Mouse (Mus musculus) lung, adult 2 months (tissue): Measurements from ENCODE around the gene Fam217b.

Experiments
- CTCF ChIP-seq: fragments of 200-500 bp; IDR thresholded peaks from 2 replicates; pipeline ENCODE4 v1.5.1; 2011; ENCODE audit warnings: mild to moderate bottlenecking, low read length, control low read depth; ENCODE audit not compliant: insufficient read depth
- POLR2A ChIP-seq: fragments of 200-500 bp; IDR thresholded peaks from 2 replicates; pipeline ENCODE4 v1.6.1; 2011; ENCODE audit warnings: low read depth, mild to moderate bottlenecking, control low read depth, low read length, borderline replicate concordance; ENCODE audit errors: extremely low read depth

GRCm38 (mm10) chr2:178413081-178413480 lies 1.2 kb upstream of the Fam217b start:
- no peak for TF ChIP-seq CTCF
- no peak for TF ChIP-seq POLR2A
